Mouse (Mus musculus): Measurements from ENCODE around the gene Grik4.

DNA sequence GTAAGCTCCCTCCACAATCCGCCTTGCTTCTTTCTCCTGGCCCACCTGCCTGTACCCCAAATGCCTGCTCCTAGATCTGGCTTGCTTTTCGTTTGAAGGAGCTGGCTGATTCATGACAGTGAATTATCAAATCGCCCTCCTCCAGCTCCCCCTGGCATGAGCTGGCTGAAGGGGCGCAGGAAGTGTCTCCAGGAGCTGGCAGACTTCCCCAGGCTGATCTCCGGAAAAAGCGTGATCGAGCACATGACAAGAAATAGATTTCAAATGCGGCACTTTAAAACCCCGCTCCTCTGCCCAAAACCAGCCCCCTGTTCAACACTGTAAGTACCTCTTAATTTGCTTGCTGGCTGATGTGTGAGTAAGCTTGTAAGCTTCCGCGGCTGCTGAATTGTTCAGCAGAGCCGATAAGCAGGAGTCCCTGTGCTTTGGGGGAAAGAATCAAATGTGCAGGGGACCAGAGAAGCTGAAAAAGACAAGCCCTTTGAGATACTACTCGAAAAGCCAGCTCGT, 331.8 kb downstream of the Grik4 start:
- TF ChIP-seq GATA1 (IDR thresholded peaks at IDR 0.05; ENCODE audit: borderline replicate concordance, low read length): no peak
- no peak for TF ChIP-seq FLI1 (IDR thresholded peaks at IDR 0.05; ENCODE audit: low read length)
